Mouse (Mus musculus) kidney, adult 11 months (tissue): ENCODE measurements at regions not wholly inside any gene's neighbourhood (a gene's known extent, or its start where the extent isn't known, plus 50 kb on each side); places are given as distances from the start of the nearest gene placed in this dataset.

Experiments
- DNase-seq: peaks from one replicate; pipeline ENCODE4 v3.0.0; 2022

- no peak for DNase-seq
These were observed 231.4 kb downstream of the Tex36 start for GRCm38 (mm10) chr7:133370542-133370941.

GRCm38 (mm10) chr7:133364601-133365000, 237.4 kb downstream of the Tex36 start:
- DNase-seq, result no peak

GRCm38 (mm10) chr7:133328717-133329116, 204.6 kb upstream of the Ctbp2 start:
- no peak for DNase-seq

- DNase-seq, result no peak
These were observed 201.5 kb upstream of the Ctbp2 start for GRCm38 (mm10) chr7:133325548-133326190.

- DNase-seq, result no peak
These were observed 199.8 kb upstream of the Ctbp2 start for GRCm38 (mm10) chr7:133323955-133324354.

- DNase-seq, result no peak
These were observed 193.4 kb upstream of the Ctbp2 start for GRCm38 (mm10) chr7:133317511-133317910.

- no peak for DNase-seq
These were observed 192.7 kb upstream of the Ctbp2 start for GRCm38 (mm10) chr7:133316701-133317475.

- no peak for DNase-seq
These were observed 191.3 kb upstream of the Ctbp2 start for GRCm38 (mm10) chr7:133315197-133316029.

- no peak for DNase-seq
These were observed 189.0 kb upstream of the Ctbp2 start for GRCm38 (mm10) chr7:133313115-133313514.

GRCm38 (mm10) chr7:133311116-133311801, 187.1 kb upstream of the Ctbp2 start:
- no peak for DNase-seq

- DNase-seq, result no peak
These were observed 180.3 kb upstream of the Ctbp2 start for GRCm38 (mm10) chr7:133304461-133304860.

GRCm38 (mm10) chr7:133290471-133290870, 166.3 kb upstream of the Ctbp2 start:
- no peak for DNase-seq

GRCm38 (mm10) chr7:133288236-133288635, 164.1 kb upstream of the Ctbp2 start:
- no peak for DNase-seq

GRCm38 (mm10) chr7:133286836-133287235, 162.7 kb upstream of the Ctbp2 start:
- DNase-seq, result no peak

- DNase-seq, result no peak
These were observed 162.1 kb upstream of the Ctbp2 start for GRCm38 (mm10) chr7:133286216-133286615.

GRCm38 (mm10) chr7:133262161-133262560, 138.0 kb upstream of the Ctbp2 start:
- DNase-seq, result no peak

GRCm38 (mm10) chr7:133259143-133259542, 135.0 kb upstream of the Ctbp2 start:
- DNase-seq, result no peak

GRCm38 (mm10) chr7:133256831-133257230, 132.7 kb upstream of the Ctbp2 start:
- no peak for DNase-seq

- DNase-seq, result no peak
These were observed 120.4 kb upstream of the Ctbp2 start for GRCm38 (mm10) chr7:133244601-133245000.

GRCm38 (mm10) chr7:133234326-133234725, 110.2 kb upstream of the Ctbp2 start:
- DNase-seq, result no peak

- DNase-seq, result no peak
These were observed 108.8 kb upstream of the Ctbp2 start for GRCm38 (mm10) chr7:133232889-133233441.

GRCm38 (mm10) chr7:133230806-133231205, 106.7 kb upstream of the Ctbp2 start:
- no peak for DNase-seq
